Mouse (Mus musculus): ENCODE data around the gene Trim10. TPM values are rescaled to one million over a fixed set of nuclear protein-coding genes. Genes with fewer than 3 reads are reported as not detected.
A peak's percentile ranks its signal among the peaks of the same experiment; 100 is the strongest.

Gene Trim10
- polyA plus RNA-seq, 1 experiment from 2014 or later: 5.7 TPM

DNA sequence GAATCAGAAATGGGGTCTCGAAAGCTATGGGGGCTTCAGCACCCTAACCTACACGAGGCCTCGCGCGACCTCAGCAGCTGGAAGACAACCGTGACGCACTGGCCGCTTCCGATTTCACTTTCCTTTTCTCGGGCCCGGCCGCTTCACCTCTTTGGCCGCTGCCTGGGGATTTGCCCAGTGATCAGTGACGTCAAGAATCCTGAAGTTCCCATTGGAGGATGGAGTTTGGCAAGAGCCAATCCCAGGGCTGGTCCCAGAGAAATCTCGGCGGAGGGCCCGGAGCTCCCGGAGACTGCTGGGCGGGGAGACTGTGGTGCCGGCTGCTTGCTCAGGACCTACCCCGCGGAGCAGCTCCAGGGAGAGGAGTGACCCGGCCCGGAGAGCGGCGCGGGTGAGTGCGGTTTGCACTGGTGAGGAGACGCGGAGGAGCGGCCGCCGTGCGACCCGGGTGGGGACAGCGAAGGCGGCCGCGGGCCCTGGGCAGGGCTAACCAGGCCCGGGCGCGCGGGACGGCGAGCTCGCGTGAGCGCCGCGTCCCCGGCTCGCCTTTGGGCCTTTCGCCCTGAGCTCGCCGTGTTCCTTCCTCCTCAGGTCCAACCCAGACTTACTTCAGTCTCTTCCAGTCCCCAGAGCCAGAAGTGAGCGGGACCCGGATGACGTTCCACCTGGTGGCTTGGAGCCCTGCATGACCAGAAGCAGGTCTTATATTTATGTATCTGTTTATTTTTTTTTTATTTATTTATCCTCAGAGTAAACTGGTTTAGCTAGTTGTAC, 32.3 kb upstream of the Trim10 start, which contains the start of gene Trim26:
Trim26 (plus strand) TSS at position 261 of the 774 bp plus-strand sequence.
- ATAC-seq: peak; percentile 98
- H3K27ac ChIP-seq (ENCODE audit: low read length): peak within 1 kb of the TSS; percentile 97
- under 1% methylated on average over 58 of the region's 58 CpGs for WGBS
- peak within 1 kb of the TSS; percentile 74 for H3K4me2 ChIP-seq (ENCODE audit: low read depth, low read length)
- H3K27me3 ChIP-seq (replicated peaks; ENCODE audit: control insufficient read depth, insufficient read depth, low read length): no peaks in the 10 kb centered on the region; the same call in 1 of the 2 replicates
- peak within 1 kb of the TSS; percentile 91 for H3K9ac ChIP-seq (ENCODE audit: low read depth, low read length)
- no peaks in the 10 kb centered on the region for H3K36me3 ChIP-seq (ENCODE audit: control insufficient read depth, insufficient read depth, low read length)
- peak within 1 kb of the TSS; percentile 76 for H3K4me3 ChIP-seq (ENCODE audit: low read length)
- H3K4me1 ChIP-seq (ENCODE audit: control insufficient read depth, insufficient read depth, low read length): peaks cover 9% of the 10 kb centered on the region
- H3K9me3 ChIP-seq (ENCODE audit: control insufficient read depth, low read length): no peaks in the 10 kb centered on the region

DNA sequence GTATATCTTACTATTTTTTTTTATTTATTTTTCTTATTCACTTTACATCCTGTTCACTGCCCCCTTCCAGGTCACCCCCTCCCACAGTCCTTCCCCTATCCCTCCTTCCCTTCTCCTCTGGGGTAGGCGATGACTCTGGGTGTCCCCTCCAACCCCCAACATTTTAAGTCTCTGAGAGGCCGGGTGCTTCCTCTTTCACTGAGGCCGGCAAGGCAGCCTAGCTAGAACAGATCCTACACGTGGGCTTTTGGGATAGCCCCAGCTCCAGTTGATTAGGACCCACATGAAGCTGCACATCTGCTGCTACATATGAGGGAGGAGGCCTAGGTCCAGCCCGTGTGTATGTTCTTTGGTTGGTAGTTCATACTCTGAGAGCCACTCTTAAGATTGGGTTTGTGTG, 30.4 kb upstream of the Trim10 start:
- Histone ChIP-seq H3K4me1 (ENCODE audit: control insufficient read depth, insufficient read depth, low read length) (peaks cover 15% of the 10 kb centered on the region), H3K9ac (ENCODE audit: low read depth, low read length) (no peak overlapping the region), H3K27ac (ENCODE audit: low read length) (no peak overlapping the region), H3K27me3 (replicated peaks; ENCODE audit: control insufficient read depth, insufficient read depth, low read length) (no peaks in the 10 kb centered on the region), H3K4me3 (ENCODE audit: low read length) (no peak overlapping the region), H3K4me2 (ENCODE audit: low read depth, low read length) (no peak overlapping the region), H3K36me3 (ENCODE audit: control insufficient read depth, insufficient read depth, low read length) (no peaks in the 10 kb centered on the region), H3K9me3 (ENCODE audit: control insufficient read depth, low read length) (no peaks in the 10 kb centered on the region)
- no peak for ATAC-seq
- WGBS: 83% methylated on average over 5 of the region's 5 CpGs

DNA sequence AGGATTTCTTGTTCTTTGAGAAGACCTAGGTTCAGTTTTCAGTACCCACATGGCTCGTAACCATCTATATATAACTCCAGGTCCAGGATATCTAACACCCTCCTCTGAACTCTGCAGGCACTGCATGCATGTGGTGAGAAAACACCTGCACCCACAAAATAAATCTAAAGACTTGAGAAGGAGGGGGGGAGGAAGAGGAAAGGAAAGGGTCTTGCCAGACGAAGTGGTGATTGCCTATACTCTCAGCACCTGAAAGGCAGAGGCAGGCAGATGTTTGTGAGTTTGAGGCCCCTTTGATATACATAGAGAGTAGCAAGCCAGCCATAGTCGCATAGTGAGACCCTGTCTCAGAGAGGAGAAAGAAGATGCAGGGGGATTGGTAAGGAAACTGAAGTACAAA, 29.4 kb upstream of the Trim10 start:
- peaks cover 19% of the 10 kb centered on the region for H3K4me1 ChIP-seq (ENCODE audit: control insufficient read depth, insufficient read depth, low read length)
- ATAC-seq: no peak
- H3K4me2 ChIP-seq (ENCODE audit: low read depth, low read length): no peak overlapping the region
- H3K4me3 ChIP-seq (ENCODE audit: low read length): no peak overlapping the region
- H3K36me3 ChIP-seq (ENCODE audit: control insufficient read depth, insufficient read depth, low read length): no peaks in the 10 kb centered on the region
- no peaks in the 10 kb centered on the region for H3K27me3 ChIP-seq (replicated peaks; ENCODE audit: control insufficient read depth, insufficient read depth, low read length)
- no peak overlapping the region for H3K27ac ChIP-seq (ENCODE audit: low read length)
- H3K9me3 ChIP-seq (ENCODE audit: control insufficient read depth, low read length): no peaks in the 10 kb centered on the region
- WGBS: 75% methylated on average over 3 of the region's 3 CpGs
- H3K9ac ChIP-seq (ENCODE audit: low read depth, low read length): no peak overlapping the region

DNA sequence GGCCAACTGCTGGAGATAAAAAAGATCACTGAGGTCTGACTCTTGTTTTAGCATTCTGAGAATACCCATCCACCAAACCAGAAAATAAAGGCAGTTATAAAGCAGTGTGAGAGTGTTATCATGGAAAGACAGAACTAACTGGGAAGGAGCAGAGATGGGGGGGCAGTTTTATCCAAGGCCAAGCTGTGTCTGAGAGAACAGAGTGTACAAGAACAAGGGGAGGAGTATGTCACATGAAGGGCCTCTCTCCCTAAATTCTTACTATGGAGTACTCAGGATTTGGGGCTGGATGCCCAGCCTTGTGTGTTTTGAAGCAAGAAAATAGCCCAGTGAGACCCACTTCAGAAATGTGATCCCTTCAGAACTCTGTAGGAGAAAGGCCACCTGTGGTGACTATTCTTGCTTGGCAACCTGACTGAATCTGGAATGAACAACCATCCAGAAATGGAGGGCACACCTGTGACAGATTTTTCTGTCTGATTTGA, 28.4 kb upstream of the Trim10 start:
- no peak overlapping the region for H3K4me2 ChIP-seq (ENCODE audit: low read depth, low read length)
- H3K27ac ChIP-seq (ENCODE audit: low read length): no peak overlapping the region
- no peaks in the 10 kb centered on the region for H3K36me3 ChIP-seq (ENCODE audit: control insufficient read depth, insufficient read depth, low read length)
- H3K4me1 ChIP-seq (ENCODE audit: control insufficient read depth, insufficient read depth, low read length): peaks cover 16% of the 10 kb centered on the region
- no peaks in the 10 kb centered on the region for H3K9me3 ChIP-seq (ENCODE audit: control insufficient read depth, low read length)
- H3K9ac ChIP-seq (ENCODE audit: low read depth, low read length): no peak overlapping the region
- no peak overlapping the region for H3K4me3 ChIP-seq (ENCODE audit: low read length)
- no peak for ATAC-seq
- no peaks in the 10 kb centered on the region for H3K27me3 ChIP-seq (replicated peaks; ENCODE audit: control insufficient read depth, insufficient read depth, low read length)

DNA sequence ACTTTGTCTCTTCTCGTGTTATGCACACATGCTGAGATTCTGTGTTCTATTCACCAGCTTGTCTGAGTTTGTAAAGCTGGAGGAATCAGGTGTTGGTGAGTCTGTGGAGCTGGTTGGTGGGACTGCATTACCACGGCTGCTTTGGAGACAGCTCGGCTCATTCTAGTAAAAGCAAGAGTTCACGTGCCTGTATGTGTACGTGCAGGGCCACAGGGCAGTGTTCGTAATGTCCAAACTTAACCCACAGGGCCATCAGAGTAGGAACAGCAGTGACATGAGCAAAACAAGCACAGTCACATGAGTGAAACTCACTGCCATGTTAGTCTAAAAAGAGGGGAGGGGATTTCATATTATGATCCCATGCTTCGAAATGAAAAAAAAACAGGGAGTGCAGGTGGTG, 25.7 kb upstream of the Trim10 start:
- peaks cover 10% of the 10 kb centered on the region; the same call in 1 of the 2 replicates for H3K4me1 ChIP-seq (ENCODE audit: control insufficient read depth, insufficient read depth, low read length)
- 81% methylated on average over 7 of the region's 7 CpGs for WGBS
- no peak overlapping the region for H3K4me2 ChIP-seq (ENCODE audit: low read depth, low read length)
- no peak overlapping the region for H3K4me3 ChIP-seq (ENCODE audit: low read length)
- no peak overlapping the region for H3K9ac ChIP-seq (ENCODE audit: low read depth, low read length)
- H3K36me3 ChIP-seq (ENCODE audit: control insufficient read depth, insufficient read depth, low read length): no peaks in the 10 kb centered on the region
- ATAC-seq: no peak
- H3K9me3 ChIP-seq (ENCODE audit: control insufficient read depth, low read length): no peaks in the 10 kb centered on the region
- H3K27ac ChIP-seq (ENCODE audit: low read length): no peak overlapping the region
- no peaks in the 10 kb centered on the region for H3K27me3 ChIP-seq (replicated peaks; ENCODE audit: control insufficient read depth, insufficient read depth, low read length)

DNA sequence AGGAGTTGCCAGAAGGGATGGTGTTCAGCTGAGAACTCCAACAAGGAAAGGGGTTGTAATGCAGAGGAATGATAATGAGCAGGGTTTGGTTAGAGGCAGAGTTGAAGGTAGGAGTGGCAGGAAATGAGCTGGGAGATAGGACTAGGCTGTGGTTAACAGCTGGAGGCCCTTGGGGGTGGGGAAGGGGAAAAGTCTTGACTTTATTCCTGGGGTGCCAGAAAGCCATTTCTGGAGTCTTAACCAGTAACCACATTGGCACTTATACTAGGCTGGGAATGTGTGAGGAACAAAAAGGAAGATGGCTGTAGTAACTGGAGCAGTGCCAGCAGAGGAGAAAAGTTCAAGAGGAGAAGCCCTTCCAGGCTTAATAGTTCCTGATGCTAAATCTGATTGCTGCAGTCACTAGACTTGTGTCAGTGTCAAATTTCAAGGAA, 25.1 kb upstream of the Trim10 start:
- H3K9me3 ChIP-seq (ENCODE audit: control insufficient read depth, low read length): no peaks in the 10 kb centered on the region
- H3K4me3 ChIP-seq (ENCODE audit: low read length): no peak overlapping the region
- H3K27me3 ChIP-seq (replicated peaks; ENCODE audit: control insufficient read depth, insufficient read depth, low read length): no peaks in the 10 kb centered on the region
- H3K9ac ChIP-seq (ENCODE audit: low read depth, low read length): no peak overlapping the region
- peak; percentile 81 for ATAC-seq
- H3K4me1 ChIP-seq (ENCODE audit: control insufficient read depth, insufficient read depth, low read length): peaks cover 11% of the 10 kb centered on the region; the same call in 1 of the 2 replicates
- H3K4me2 ChIP-seq (ENCODE audit: low read depth, low read length): no peak overlapping the region
- no peaks in the 10 kb centered on the region for H3K36me3 ChIP-seq (ENCODE audit: control insufficient read depth, insufficient read depth, low read length)
- H3K27ac ChIP-seq (ENCODE audit: low read length): peak overlapping the region; percentile 9; the same call in 1 of the 2 replicates

- Histone ChIP-seq H3K9me3 (ENCODE audit: control insufficient read depth, low read length) (no peaks in the 10 kb centered on the region), H3K4me2 (ENCODE audit: low read depth, low read length) (no peak overlapping the region), H3K27ac (ENCODE audit: low read length) (peak overlapping the region; percentile 9; the same call in 1 of the 2 replicates), H3K36me3 (ENCODE audit: control insufficient read depth, insufficient read depth, low read length) (no peaks in the 10 kb centered on the region), H3K27me3 (replicated peaks; ENCODE audit: control insufficient read depth, insufficient read depth, low read length) (no peaks in the 10 kb centered on the region), H3K9ac (ENCODE audit: low read depth, low read length) (no peak overlapping the region), H3K4me3 (ENCODE audit: low read length) (no peak overlapping the region), H3K4me1 (ENCODE audit: control insufficient read depth, insufficient read depth, low read length) (peaks cover 13% of the 10 kb centered on the region; the same call in 1 of the 2 replicates)
- ATAC-seq: no peak
- WGBS: 80% methylated on average over 1 of the region's 1 CpGs
Observed at GRCm38 (mm10) chr17:36844725-36845124, 24.6 kb upstream of the Trim10 start.

- Histone ChIP-seq H3K9me3 (ENCODE audit: control insufficient read depth, low read length) (no peaks in the 10 kb centered on the region), H3K27ac (ENCODE audit: low read length) (no peak overlapping the region), H3K36me3 (ENCODE audit: control insufficient read depth, insufficient read depth, low read length) (peaks cover 6% of the 10 kb centered on the region; the same call in 1 of the 2 replicates), H3K4me1 (ENCODE audit: control insufficient read depth, insufficient read depth, low read length) (peaks cover 27% of the 10 kb centered on the region), H3K4me3 (ENCODE audit: low read length) (no peak overlapping the region), H3K4me2 (ENCODE audit: low read depth, low read length) (no peak overlapping the region), H3K9ac (ENCODE audit: low read depth, low read length) (peak overlapping the region; percentile 37; the same call in 1 of the 2 replicates), H3K27me3 (replicated peaks; ENCODE audit: control insufficient read depth, insufficient read depth, low read length) (no peaks in the 10 kb centered on the region)
- no peak for ATAC-seq
- WGBS: 74% methylated on average over 5 of the region's 5 CpGs
Observed at GRCm38 (mm10) chr17:36848911-36849310, 20.5 kb upstream of the Trim10 start.

- WGBS: 66% methylated on average over 2 of the region's 2 CpGs
- no peaks in the 10 kb centered on the region for H3K27me3 ChIP-seq (replicated peaks; ENCODE audit: control insufficient read depth, insufficient read depth, low read length)
- no peaks in the 10 kb centered on the region for H3K9me3 ChIP-seq (ENCODE audit: control insufficient read depth, low read length)
- H3K4me3 ChIP-seq (ENCODE audit: low read length): no peak overlapping the region
- peak; percentile 75 for ATAC-seq
- H3K9ac ChIP-seq (ENCODE audit: low read depth, low read length): no peak overlapping the region
- H3K4me1 ChIP-seq (ENCODE audit: control insufficient read depth, insufficient read depth, low read length): peaks cover 22% of the 10 kb centered on the region
- no peak overlapping the region for H3K4me2 ChIP-seq (ENCODE audit: low read depth, low read length)
- peaks cover 8% of the 10 kb centered on the region for H3K36me3 ChIP-seq (ENCODE audit: control insufficient read depth, insufficient read depth, low read length)
- no peak overlapping the region for H3K27ac ChIP-seq (ENCODE audit: low read length)
Observed at GRCm38 (mm10) chr17:36849992-36850391, 19.4 kb upstream of the Trim10 start.

All from intestine, embryonic 16.5 days (tissue).